Mouse (Mus musculus): ENCODE measurements at regions not wholly inside any gene's neighbourhood (a gene's known extent, or its start where the extent isn't known, plus 50 kb on each side); places are given as distances from the start of the nearest gene placed in this dataset.
A peak's percentile ranks its signal among the peaks of the same experiment; 100 is the strongest.

DNA sequence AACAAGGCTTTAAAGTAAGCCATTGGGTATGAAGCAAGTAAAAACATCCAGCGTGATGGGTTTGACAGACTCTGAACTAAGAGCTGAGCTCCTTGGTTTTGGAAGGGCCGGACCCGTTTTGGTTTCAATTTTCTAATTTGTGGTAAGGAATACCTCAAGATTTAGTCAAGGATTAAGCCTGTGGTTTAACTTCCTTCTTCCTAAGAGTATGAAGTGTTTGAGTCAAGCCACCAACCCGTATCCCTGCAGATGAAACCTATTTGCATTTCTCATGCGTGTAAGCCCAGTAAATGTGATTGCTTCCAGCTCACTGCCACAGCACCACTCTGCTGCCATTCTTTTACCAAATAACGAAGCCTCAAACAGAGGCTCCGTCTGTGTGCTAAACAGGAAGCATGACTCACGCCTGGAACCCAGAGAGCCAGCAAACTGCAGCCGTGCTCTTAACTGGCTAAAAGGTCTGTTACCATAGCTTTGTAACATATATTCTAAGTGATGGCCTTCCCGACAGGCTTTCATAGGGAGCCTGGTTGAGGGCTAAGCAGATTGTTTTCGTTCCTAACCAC, 149.7 kb downstream of the Etv1 start:
- peak; percentile 2 for DNase-seq (ENCODE audit: low read depth, low spot score)

- DNase-seq (ENCODE audit: low read depth, low spot score): no peak
Measured at GRCm38 (mm10) chr12:38929644-38930043, 150.5 kb downstream of the Etv1 start.

GRCm38 (mm10) chr12:38931769-38932168, 152.6 kb downstream of the Etv1 start:
- no peak for DNase-seq (ENCODE audit: low read depth, low spot score)

- no peak for DNase-seq (ENCODE audit: low read depth, low spot score)
Measured at GRCm38 (mm10) chr12:38959605-38960004, 180.4 kb downstream of the Etv1 start.

DNA sequence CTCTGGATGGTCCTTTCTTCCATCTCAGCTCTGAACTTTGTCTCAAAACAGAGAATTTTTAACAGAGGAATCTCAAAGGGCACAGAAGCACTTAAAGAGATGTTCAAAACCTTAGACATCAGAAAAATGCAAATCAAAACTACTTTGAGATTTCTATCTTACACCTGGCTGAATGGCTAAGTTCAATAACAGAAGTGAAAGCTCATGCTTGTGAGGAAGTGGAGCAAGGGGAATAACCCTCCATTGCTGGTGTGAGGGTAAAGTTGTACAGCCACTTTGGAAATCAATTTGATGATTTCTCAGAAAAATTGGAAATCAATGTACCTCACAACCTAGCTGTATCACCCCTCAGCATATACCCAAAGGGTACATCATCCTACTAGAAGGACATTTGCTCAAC, 183.1 kb downstream of the Etv1 start:
- DNase-seq (ENCODE audit: low read depth, low spot score): no peak

GRCm38 (mm10) chr12:38970347-38970746, 191.2 kb downstream of the Etv1 start:
- no peak for DNase-seq (ENCODE audit: low read depth, low spot score)

GRCm38 (mm10) chr12:38972205-38972604, 193.0 kb downstream of the Etv1 start:
- no peak for DNase-seq (ENCODE audit: low read depth, low spot score)

- DNase-seq (ENCODE audit: low read depth, low spot score): no peak
Measured at GRCm38 (mm10) chr12:38975508-38975907, 196.3 kb downstream of the Etv1 start.

DNA sequence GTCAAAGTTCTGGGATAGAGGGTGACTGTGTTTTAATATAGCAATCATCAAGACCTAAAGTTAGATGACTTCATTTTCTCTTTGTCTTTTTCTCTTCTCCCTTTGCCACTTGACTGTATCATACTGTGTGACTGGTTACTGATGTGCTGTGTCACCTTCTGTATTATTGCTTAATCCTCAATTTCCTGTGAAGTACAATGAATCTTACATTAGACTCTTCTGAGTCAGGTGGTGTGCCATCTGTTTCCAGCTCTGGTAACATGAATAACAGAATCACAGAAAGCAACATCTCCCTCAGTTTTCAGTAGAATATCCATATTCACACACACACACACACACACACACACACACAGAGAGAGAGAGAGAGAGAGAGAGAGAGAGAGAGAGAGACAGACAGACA, 203.2 kb downstream of the Etv1 start:
- no peak for DNase-seq (ENCODE audit: low read depth, low spot score)

- DNase-seq (ENCODE audit: low read depth, low spot score): no peak
Measured at GRCm38 (mm10) chr12:38985909-38986308, 206.7 kb downstream of the Etv1 start.

GRCm38 (mm10) chr12:38986346-38986745, 207.2 kb downstream of the Etv1 start:
- DNase-seq (ENCODE audit: low read depth, low spot score): no peak

- no peak for DNase-seq (ENCODE audit: low read depth, low spot score)
Measured at GRCm38 (mm10) chr12:38987277-38987676, 208.1 kb downstream of the Etv1 start.

DNA sequence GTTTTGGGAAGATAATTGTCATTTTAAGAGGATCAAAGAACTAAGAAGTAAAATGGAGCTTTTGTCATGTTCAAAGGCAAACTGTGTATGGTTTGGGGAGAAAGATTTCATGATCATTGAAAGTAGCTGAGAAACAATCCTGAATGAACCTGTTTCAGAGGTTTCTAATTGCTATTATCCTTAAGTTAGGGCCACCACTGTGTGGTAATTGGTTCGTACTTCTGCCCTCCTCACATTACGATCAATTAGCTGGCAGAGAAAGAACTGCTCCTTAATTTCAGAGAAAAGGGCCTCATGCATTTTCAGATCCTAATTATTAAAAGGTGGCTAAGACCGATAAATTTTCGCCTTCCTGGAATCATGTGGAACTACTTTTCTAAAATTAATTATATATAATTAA, 208.6 kb downstream of the Etv1 start:
- DNase-seq (ENCODE audit: low read depth, low spot score): no peak

- DNase-seq (ENCODE audit: low read depth, low spot score): no peak
Measured at GRCm38 (mm10) chr12:39027179-39027578, 248.0 kb downstream of the Etv1 start.

- no peak for DNase-seq (ENCODE audit: low read depth, low spot score)
Measured at GRCm38 (mm10) chr12:39027948-39028347, 248.8 kb downstream of the Etv1 start.

DNA sequence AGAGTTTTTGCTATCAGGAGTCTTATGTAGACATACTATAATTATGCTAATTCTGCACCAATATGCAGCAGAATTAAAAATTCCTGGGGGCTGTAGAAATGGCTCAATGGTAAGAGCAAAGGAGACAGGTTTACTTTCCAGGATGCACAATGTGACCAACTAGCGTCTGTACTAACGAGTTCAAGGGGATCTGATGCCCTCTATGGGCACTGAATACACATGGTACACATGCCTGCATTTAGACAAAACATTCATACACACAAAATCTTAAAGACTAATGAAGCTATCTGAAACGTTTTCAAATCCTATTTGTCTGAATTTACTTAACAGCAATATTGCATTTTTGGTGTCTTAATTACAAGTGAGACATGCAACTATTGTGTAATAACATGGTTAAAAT, 254.8 kb downstream of the Etv1 start:
- no peak for DNase-seq (ENCODE audit: low read depth, low spot score)

- DNase-seq (ENCODE audit: low read depth, low spot score): no peak
Measured at GRCm38 (mm10) chr12:39036466-39037037, 257.4 kb downstream of the Etv1 start.

DNA sequence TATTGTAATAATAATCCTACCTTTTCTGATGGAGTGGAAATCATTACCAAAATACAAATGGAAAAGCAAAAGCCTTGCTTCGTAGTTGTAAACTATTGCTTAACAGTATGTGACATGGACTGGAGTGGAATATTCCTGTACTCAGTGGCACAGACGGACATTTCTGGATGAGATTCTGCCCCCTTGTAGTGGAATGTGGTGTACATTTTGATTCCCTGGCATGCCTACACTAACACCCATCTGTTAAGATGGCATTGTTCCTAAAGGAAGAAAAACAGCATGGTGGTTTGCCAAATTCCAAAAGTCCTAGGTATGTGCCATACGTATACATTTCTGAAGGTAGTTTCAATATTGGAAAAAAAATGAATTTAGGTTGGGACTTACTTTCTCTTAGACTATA, 258.9 kb downstream of the Etv1 start:
- no peak for DNase-seq (ENCODE audit: low read depth, low spot score)

DNA sequence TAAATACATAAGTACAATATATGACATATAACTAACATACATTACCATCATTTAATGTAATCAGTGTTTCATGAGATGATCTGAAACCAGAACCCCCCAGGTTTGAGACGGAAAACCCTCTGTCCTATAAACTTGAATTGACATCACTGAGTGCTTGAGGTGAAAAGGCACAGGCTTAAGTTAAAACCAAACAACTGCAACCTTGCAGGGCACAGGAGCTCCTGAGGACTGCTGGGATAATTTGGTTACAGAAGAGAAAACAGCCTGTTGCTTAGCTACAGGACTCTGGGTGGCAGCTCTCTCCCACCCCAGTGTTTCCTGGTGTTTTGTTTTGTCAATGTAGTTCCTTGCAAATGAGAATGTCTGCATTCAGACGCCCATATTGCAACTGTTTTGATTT, 259.5 kb downstream of the Etv1 start:
- DNase-seq (ENCODE audit: low read depth, low spot score): peak; percentile 18

- DNase-seq (ENCODE audit: low read depth, low spot score): no peak
Measured at GRCm38 (mm10) chr12:39047126-39047525, 267.9 kb downstream of the Etv1 start.

DNA sequence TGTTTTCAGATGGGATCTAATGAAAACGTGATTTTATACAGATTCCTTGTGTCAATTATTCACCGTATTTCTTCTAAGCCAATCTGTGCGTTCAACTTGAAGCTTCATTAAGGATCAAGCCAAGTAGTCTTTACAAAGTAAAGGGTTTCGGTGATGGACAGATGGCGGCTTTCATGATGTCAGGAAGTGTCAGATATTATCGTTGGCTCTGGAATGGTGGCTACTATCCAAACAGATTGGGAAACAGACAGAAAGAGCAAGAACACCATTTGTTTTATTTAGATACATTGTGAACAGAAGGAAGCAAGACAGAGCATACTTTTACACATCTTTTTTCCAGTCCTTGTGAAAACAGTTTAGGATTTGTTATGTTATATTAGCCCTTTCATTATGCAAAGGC, 269.3 kb downstream of the Etv1 start:
- no peak for DNase-seq (ENCODE audit: low read depth, low spot score)

DNA sequence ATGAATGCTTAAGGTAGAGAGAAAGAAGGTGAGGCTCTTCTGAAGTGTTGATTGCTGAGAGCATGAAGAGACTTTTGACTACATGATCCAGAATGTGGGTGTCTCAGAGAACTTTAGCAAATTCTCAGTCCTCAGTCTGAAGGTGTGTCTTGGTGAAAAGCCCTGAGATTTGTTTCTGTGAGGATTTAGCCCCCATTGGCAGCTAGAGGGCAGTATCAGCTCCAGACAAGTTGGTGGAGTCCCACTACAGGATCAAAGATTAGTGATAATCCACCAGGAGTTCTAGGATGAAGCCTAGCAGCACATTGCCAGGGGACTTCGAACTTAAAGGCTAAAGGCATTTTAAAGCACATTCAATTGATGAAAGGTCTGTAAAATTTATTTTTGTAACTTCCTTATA, 269.8 kb downstream of the Etv1 start:
- DNase-seq (ENCODE audit: low read depth, low spot score): peak; percentile 61

DNA sequence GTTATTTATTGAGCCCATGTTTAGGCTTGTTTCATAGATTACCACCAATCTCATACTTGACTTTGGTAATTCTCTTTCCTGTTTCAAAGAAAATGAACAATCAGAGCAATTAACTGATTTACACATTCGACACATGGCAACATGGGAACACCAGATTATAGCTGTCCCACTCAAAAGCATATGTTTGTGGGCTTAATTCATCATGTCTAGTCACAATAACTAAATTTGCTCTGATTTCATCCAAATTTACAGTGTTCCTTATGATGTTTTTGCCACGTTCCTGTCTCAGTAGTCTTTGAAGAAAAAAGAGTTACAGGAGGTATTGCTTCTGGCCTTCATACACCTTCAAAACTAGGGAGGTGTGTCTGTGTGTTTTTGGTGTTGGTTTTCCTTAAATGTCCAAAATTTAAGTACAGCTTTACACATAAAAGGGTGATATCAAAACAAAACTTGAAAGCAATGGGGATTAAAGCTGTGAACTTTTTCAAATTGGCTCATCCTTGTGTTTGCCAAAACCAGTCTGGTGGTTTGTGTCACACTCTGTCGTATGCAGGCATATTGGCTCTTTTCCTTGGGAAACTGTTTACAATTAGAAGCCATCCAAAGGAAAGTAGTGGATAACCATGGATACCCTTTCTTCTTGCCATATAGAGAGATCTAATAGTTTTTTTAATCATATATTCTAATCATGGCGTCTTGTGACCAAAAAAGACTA, 291.3 kb downstream of the Etv1 start:
- DNase-seq (ENCODE audit: low read depth, low spot score): no peak

All from R1 (cell line).